Mouse (Mus musculus): ENCODE results near the gene Gpnmb.

The Gpnmb gene

DNA sequence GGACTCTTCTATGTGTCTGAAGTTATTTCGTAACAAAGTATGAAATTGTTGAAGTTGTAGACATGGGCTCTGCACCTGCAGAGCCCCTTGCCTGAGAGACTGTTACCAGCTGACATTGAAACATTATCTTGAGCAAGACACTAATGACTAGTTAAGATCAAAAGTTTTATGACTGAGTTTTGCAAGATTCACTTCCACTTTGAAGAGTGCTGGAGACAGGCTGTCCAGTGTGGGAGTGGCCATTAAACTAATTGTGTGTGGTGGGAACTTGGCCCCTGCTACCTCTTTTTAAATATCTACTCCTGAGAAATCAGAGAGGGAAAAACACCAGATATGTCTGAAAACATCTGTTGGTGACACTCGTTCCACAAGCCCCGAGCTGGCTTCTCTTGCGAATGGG is 5.1 kb upstream of the Gpnmb start:
- no peak for DNase-seq (ENCODE audit: low read depth, low spot score)

DNA sequence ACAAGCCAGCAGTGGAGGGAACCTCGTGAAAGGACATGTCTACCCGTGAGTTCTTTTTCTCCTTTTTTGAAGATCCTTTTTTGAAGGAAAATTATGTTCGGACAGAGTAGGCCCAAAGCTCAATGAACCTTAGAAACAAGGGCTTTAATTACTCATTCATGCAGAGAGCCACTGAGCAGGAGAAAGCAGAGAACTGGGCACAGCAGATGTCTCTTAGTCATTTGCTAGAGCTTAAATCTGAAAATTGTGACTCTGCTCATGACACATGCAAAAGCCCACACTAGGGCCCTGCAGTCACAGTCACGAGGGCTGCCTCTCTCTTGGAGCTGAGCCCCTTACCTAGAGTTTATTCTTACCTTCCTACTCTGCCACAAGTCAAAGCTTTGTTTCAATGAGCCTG is 3.6 kb upstream of the Gpnmb start:
- no peak for DNase-seq (ENCODE audit: low read depth, low spot score)

DNA sequence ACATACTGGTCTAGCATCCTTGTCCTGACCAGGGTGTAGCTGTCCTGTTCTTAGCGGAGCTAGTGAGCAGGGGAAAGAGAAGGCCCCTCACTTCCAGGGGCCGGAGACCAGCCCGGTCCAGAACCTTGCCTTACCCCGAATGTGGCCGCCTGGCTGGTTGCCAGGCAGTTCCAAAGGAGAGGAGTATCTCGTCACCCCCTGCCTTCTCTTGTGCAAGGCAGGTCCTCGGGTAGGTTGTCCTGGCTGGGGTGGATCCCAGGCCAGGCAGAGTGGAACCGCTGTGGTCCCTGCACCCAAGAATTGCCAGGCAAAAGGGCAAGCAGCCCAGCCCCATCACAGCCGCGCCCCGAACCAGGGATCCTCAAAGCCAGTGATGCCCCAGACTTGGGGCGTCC is 919 bp downstream of the Gpnmb start:
- DNase-seq (ENCODE audit: low read depth, low spot score), result no peak

DNA sequence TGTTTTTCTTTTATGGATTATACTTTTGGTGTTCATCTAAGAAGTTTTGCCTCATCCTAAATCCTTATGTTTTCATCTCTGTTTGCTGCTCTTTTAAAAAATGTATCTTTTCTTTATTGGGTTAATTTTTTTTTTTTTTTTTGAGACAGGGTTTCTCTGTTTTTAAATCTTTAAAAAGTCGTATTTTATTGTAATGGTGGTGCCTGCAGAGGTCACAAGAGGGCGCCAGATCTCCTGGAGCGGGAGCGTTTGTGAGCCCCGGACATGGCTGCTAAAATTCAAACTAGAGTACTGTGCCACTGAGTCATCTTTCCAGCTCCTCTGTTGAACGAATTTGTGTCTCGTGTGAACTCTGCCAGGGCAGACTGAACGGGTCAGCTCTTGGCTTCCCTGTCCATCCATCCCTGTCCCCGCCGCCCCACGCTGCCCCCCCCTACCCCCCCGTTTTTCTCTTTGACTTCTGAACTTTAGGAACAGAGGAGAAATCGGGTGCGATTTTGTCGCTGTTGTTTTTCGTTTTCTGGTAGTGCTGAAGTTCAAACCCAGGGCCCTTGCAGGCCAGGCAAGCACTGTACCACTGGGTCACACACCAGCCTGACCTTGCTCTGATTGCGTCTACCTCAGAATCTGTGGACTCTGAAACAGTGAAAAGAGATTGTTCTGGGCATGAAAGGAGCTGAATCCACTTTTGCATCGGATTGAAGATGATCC is 3.3 kb downstream of the Gpnmb start:
- no peak for DNase-seq (ENCODE audit: low read depth, low spot score)

DNA sequence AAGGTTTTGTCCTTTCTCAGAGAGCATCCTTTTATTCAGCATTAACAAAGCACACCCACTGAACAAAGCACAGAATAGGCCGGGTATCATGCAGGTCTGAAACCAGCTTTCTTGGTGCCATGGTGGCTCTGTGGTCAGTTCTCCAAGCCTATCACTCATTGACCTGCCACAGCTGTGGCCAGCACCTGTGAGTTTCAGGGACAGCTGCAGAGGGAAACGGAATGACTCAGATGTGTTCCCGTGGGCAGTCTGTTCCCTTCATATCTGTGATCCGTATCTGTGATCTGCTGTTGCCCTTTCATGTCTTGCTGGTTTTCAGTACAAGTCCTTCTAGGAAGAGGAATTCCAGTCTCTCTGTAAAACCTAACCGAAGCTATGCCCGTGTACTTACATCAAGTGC is 10.2 kb downstream of the Gpnmb start:
- DNase-seq (ENCODE audit: low read depth, low spot score), result no peak

DNA sequence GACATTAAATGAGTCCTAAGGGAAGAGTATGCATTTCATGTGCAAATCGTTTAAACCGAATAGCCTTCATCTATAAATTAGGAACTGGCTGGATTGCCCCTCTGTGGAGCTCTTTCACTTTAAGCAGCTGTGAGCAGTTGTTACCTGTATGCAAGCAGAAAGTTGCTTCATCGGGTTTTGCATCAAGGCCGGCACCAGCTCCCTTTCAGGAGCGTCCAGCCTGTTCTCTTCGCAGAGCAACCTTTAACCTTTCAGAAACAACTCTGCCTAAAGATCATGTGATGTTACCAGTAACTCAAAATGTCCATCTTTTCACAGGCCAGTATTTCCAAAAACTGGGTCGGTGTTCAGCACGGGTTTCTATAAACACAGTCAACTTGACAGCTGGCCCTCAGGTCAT is 10.6 kb downstream of the Gpnmb start:
- no peak for DNase-seq (ENCODE audit: low read depth, low spot score)

DNA sequence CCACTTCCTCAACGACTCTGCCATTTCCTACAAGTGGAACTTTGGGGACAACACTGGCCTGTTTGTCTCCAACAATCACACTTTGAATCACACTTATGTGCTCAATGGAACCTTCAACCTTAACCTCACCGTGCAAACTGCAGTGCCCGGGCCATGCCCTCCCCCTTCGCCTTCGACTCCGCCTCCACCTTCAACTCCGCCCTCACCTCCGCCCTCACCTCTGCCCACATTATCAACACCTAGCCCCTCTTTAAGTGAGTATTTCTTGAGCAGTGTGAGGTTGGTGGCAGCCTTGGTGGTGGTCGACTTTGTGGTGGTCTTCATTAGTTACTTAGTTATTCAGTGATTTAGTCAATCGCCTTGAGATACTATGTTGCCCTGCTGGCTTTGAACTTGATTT is 11.5 kb downstream of the Gpnmb start:
- no peak for DNase-seq (ENCODE audit: low read depth, low spot score)

DNA sequence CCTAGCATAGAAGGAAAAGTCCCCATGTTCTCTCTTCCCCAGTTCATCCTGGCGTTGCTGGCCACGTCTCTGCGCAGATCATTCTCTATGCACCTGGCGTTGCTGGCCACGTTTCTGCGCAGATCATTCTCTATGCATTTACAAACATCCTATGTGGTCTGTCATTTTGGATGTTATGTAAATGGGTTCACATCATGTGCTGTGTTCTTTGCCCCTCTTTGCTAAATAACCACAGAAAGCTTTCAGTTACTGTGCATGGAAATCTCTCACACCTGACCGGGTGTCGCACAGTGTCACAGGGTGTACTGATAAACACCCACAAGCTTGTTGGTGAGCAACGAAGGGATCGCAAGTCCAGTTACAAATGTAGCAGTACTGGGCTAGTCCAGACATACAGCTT is 12.0 kb downstream of the Gpnmb start:
- no peak for DNase-seq (ENCODE audit: low read depth, low spot score)

DNA sequence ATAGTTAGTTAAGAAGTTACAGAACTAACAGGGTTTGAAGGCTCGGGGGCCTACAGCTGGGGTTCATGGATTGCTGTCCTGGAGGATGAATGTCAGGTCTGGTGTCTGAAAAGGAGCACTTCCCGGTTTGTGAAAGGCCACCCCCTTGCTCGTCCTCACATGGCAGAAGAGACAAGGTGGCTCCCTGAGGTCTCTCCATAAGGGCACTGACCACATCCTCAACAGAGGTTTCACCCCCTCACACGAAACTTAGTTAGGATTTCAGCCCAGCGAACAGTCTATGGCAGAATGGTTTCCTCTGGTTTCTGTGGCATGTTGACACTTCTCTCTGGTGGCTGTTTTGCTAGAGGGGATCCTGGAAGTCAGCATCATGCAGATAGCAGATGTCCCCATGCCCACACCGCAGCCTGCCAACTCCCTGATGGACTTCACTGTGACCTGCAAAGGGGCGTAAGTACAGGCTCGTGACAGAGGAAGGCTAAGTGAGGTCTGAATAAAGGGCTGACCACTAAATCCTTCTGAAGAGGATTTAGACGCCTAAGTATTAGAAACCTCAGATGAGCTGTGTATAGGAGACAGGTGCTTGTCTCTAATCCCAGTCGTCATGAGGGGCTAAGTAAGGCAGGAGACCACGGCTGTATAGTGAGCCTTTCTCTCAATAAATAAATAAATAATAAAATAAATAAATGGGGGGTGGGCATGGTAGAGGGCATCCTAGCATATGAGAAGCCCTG is 14.5 kb downstream of the Gpnmb start:
- no peak for DNase-seq (ENCODE audit: low read depth, low spot score)

DNA sequence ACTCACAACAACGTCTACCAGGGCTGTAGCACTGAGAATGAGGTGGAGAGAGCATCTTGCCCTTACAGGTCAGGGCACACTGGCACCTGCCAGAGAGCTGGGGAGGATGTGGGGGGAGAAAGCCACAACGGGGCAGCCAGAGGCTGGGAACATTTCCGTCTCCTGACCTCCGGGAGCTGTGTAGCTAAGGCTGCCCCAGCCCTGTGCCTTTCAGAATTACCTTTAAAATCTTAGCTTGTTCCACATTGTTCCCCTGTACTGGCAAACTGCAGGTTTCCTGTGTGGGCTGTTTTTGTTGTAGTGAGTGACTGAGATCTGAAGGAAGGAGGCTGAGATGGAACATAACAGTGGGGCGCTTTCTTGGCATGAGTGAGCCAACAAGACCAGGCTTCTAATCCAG is 15.8 kb downstream of the Gpnmb start:
- no peak for DNase-seq (ENCODE audit: low read depth, low spot score)

DNA sequence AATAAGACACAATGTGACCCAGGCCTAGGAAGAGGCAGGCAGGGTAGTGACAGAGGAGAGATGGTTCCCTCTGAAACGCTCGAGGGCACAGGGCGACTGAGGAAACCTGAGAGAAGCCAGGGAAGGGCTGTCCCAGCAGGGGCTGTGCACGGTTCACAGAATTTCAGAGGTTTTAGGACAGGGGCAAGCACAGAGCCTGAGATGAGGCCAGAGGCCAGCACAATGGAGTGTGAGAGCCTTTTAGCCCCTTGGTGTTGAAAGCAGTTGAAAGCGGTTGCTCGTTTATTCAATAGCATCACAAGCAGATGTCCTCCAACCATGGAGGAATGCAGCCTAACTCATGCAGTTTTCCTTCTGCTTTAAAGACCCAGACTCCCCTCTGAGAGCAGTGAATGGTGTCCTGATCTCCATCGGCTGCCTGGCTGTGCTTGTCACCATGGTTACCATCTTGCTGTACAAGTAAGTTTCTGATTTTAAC is 18.9 kb downstream of the Gpnmb start:
- DNase-seq (ENCODE audit: low read depth, low spot score), result no peak

DNA sequence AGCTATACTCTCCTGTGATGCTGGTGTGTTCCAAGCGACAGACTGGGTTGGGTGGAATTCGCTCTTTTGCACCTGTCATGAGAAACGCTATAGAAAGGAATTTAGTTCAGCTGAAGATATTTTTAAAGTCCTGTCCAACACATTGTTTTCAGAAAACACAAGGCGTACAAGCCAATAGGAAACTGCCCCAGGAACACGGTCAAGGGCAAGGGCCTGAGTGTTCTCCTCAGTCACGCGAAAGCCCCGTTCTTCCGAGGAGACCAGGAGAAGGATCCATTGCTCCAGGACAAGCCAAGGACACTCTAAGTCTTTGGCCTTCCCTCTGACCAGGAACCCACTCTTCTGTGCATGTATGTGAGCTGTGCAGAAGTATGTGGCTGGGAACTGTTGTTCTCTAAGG is 19.7 kb downstream of the Gpnmb start:
- DNase-seq (ENCODE audit: low read depth, low spot score), result no peak

DNA sequence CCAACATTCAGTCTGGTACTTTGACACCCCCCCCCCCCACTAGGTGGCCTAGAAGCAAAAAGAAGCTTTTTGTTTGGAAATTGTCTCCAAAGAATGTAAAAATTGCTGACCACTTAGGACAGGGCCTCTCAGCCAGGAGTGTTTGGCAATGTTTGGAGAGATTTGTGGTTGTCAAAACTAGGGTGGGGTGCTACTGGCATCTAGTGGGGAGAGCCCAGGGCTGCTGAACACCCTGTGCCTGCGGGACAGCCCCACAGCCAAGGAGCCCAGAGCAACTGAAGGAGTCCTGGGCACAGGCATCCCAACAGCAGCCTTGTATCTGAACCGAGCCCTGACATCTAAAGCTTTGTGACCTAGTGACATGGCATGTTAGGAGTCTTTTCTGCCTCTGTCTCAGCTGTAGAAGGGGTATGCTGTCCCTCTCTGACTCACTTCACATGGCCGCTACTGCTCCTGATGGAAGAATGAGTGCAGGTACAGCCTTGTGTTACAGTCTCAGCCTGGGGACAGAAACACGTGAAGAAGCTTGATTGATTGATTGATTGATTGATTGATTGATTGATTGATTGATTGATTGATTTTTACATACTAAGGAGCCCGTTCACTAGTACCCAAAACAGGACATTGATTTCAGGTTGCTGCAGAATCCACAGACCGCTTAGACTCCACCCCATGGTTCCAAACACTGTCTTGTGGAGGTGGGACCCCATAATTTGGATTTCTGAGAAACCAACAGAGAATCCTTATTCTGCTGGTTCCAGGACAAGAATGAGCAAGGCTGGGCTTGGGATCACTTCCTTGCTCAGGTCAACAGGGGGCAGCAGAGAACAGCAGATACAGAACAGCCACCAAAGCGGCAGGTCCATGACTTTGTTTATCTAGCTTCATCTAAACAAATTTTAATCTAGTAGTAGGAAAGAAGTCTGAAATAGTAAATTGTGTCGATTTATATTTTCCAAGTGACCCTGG is 21.0 kb downstream of the Gpnmb start:
- peak; percentile 52 for DNase-seq (ENCODE audit: low read depth, low spot score)

DNA sequence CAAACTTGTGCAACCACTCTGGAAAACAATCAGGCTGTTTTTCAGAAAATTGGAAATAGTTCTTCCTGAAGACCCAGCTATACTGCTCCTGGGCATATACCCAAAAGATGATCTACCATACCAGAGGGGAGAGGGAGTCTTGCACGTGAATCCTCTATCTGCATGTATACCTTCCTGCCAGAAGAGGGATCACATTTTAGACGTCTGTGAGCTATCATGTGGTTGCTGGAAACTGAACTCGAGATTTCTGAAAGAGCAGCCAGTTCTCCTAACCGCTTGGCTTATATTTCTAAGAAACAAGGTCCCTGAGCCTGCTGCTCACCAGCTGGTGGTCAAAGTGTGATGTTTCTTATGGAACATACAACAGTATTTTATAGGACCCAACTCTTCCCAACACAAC is 32.0 kb downstream of the Gpnmb start:
- DNase-seq (ENCODE audit: low read depth, low spot score), result no peak

DNA sequence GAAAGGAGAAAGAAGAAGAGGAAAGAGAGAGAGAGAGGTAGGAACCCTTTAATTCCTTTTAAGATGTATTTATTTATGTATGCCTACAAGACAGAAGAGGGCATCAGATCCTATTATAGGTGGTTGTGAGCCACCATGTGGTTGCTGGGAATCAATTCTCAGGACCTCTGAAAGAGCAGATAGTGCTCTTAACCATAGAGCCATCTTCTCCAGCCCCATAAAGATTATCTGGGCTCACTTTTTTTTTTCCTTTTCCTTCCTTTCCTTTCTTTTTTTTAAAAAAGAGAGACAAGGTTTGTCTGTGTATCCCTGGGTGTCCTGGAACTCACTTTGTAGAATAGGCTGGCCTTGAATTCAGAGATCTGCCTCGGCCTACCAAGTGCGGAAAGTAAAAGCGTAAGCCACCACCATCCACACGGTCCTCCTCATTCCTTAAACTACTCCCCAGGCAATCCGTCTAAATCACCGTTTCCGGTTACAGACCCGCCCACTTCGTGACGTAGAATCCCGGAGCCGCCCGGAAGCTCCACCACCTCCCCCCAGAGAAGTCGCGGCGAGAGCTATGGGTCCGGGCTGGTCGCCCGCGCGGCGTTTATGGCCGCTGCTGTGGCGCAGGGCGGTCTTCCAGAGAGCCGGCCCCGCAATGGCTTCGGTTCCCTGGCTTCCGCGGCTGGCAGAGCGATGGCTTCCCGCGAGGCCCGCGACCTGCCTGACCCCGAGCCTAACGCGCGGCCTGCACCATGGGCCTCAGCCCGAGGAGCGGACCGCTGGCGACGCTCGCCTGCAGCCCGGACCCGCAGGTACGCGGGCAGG is 37.2 kb downstream of the Gpnmb start, which contains the start of gene Malsu1:
Malsu1 (plus strand) TSS at position 492 of the 813 bp plus-strand sequence.
- DNase-seq (ENCODE audit: low read depth, low spot score), result peak; percentile 93

DNA sequence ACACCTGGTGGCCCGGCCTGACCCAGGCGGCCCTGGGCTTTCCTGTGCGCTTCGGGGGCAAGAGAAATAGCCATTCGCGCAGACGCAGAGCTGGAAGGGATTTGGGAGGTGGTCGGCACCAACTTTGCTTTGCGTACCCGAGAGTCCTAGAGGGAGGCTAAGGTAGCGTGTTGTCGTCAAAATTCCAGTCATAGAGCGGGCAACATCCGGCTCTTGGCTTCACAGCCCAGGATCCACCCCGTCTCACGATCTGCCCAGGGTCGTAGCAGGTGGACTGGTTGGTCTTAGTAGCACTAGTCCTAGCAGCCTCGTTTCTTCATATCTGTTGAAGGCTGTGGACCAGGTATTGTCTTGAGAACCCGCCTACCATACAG is 37.8 kb downstream of the Gpnmb start:
- DNase-seq (ENCODE audit: low read depth, low spot score), result no peak

DNA sequence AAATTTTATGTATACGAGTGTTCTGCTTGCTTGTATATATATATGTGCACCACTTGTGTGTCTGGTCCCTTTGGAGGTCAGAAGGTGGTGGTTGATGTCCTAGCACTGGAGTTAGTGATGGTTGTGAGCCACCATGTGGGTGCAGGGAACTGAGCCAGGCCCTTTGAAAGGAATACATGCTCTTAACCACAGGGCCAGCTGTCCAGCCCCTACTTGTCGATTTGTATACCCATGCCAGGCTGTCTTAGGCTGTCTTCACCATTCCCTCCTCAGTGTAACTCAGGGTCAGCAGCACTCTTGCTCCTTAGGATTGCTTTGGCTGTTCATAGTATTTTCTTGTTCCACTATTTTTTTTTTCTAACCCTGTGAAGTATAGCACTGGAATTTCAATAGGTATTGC is 41.5 kb downstream of the Gpnmb start:
- DNase-seq (ENCODE audit: low read depth, low spot score), result no peak

DNA sequence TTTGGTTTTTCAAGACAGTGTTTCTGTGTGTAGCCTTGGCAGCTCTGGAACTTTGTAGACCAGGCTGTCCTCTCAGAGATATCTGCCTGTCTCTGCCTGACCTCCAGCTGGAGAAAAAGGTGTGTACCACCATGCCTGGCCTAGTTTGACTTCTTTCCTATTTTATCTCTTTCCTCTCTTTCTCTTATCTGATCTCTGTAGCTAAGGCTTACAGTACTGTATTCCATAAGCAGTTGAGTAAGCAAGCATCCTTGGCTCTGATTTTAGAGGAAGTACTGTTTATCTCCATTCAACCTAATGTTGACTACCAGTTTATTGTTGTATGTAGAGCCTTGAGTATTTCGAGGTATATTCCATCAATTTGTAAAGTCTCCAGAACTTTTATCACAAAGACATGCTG is 43.0 kb downstream of the Gpnmb start:
- DNase-seq (ENCODE audit: low read depth, low spot score), result no peak

DNA sequence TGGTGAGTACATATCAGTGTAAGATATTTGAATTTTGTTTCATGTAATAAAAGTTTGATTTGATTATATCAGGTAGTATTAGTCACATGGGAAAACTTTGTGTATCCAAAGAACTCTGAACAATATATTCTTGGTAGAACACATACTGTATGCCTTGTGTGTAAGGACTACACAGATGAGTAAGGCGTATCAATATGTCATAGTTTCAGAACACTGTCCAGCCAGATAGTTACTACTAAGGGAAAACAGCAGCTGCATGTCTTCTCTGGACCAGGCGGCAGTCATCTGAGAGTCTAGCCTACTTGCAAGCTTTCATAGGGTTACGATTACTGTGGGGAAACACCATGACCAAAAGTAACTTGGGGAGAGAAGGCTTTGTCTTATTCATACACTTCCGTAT is 46.7 kb downstream of the Gpnmb start:
- no peak for DNase-seq (ENCODE audit: low read depth, low spot score)

DNA sequence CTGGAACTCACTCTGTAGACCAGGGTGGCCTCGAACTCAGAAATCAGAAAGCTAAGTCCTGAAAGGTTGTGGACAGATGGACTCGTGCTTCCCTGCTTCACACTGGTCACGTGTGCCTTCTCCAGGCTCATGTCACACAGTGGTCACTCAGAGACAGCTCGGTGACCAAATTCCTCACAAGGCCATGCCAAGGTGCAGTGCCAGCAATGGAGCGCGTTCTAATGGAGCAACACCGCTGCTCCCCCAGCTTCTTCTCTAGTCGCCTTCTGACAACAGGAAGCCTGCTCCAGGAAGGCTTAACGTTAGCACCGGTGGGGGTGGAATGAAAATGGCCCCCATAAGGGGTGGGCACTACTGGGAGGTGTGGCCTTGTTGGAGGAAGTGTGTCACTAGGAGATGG is 58.6 kb downstream of the Gpnmb start:
- no peak for DNase-seq (ENCODE audit: low read depth, low spot score)

DNA sequence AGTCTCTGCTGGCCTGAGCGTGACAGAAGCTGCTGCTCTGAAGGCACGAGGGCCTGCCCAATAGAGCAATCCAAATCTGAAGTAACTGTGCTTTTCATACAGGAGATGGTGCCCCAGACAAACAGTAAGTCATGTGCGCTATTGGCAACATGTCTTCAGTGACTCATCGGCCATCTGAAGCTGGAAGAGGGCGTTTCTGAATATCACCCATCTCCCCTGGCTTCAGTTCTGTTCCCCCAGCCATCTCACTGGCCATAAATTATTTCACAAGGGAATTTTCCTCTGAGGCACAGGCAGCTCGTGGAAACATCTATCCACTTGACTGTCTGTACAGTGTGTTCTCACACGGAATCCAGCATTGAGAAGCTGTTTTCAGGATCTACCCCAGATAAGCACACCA is 60.1 kb downstream of the Gpnmb start:
- peak; percentile 86 for DNase-seq (ENCODE audit: low read depth, low spot score)

All from skeletal muscle tissue, adult 2 months (tissue).